Mouse (Mus musculus): ENCODE measurements around the gene Tnpo3. TPM values are rescaled to one million over a fixed set of nuclear protein-coding genes. Genes with fewer than 3 reads are reported as not detected.

Tnpo3 gene
- polyA plus RNA-seq, 1 experiment, result 9.7 TPM

DNA sequence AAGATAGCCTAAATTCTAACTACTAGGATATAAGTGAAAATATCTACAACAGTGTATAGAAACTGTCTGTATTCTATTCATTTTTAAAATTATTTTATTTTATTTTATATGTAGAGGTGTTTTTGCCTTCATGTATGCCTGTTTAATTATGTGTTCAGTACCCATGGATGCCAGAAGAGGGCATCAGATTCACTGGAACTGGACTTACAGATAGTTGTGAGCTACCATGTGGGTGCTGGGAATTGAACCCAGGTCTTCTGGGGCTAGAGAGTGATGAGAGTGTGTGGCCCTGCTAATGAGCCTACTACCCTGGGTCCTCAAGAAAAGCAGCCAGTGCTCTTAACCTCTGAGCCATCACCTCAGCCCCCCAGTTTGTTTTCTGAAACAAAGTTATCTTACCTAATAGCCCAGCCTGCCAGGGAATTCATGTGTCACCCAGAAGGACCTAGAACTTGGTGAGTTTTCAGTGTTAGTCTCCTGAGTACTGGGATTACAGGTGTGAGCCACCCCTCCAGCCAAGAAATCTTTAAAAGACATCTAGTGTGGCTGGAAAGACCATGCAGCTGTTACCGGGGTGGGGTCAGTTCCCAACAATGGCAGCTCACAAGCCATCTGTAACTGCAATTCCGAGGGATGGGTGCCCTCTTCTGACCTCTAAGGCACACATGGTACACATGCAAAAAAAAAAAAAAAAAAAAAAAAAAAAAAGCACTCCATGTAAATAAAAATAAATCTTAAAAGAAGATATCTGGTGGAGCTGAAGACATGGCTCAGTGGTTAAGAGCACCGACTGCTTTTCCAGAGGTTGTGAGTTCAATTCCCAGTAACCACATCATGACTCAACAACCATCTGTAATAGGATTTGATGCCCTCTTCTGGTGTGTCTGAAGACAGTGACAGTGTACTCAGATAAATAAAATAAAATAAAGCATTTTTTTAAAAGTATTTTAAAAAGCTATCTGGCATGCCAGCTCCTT, 28.0 kb upstream of the Tnpo3 start:
- H3K36me3 ChIP-seq (replicated peaks; ENCODE audit: low read length), result no peaks in the 10 kb centered on the region
- H3K9me3 ChIP-seq, result peaks cover 32% of the 10 kb centered on the region
- H3K4me3 ChIP-seq (replicated peaks), result no peak overlapping the region
- peaks cover 28% of the 10 kb centered on the region for H3K4me1 ChIP-seq
- H3K27me3 ChIP-seq (replicated peaks), result peaks cover 48% of the 10 kb centered on the region
- no peak for TF ChIP-seq FLI1 (IDR thresholded peaks at IDR 0.05; ENCODE audit: low read length)

DNA sequence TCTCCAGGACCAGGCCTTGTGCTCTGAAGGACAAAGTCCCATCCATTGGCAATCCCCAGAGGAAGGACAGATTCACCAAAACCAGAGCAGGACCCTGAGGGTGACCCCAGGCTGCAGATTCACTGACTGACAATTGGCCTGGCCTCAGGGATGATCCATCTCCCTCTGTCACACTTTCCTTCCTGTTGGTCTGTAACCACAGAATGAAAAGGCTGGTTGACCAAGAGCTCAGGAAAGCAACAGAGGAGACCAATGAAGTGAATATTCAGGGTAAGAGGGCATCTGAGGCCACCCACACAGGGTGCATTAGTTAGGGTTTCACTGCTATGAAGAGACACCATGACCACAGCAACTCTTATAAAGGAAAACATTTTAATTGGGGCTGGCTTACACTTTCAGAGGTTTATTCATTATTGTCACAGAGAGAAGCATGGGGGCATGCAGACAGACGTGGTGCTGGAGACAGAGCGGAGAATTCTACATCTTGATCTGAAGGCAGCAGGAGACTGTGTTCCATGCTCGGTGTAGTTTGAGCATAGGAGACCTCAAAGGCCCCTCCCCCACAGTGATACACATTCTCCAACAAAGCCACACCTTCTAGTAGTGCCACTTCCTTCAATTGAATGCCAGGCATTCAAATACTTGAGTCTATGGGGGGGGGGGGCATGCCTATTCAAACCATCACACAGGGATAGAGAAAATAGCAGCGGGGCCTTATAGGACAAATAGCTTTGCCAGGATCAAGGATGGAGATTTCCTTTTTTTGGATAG, 26.8 kb upstream of the Tnpo3 start:
- Histone ChIP-seq H3K9me3 (peaks cover 21% of the 10 kb centered on the region), H3K4me1 (peaks cover 31% of the 10 kb centered on the region), H3K27me3 (replicated peaks) (peaks cover 49% of the 10 kb centered on the region)

DNA sequence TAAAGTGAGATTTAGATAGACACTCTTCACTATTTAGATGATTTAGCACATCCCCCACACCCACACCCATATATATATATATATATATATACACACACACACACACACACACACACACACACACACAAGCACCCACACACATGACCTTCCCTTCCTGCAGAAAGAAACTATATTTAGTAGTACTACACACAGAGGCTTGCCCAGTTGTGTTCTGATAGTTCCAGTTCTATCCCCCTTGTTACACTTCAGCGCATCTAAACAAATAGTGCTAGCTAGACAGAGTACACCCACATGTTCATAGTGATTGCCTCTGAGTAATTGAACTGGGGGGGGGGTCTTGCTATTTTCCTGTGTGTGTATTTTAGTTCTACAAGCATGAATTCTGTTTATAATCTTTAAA, 24.9 kb upstream of the Tnpo3 start:
- Histone ChIP-seq H3K27me3 (replicated peaks) (peaks cover 47% of the 10 kb centered on the region), H3K4me1 (peaks cover 31% of the 10 kb centered on the region), H3K4me3 (replicated peaks) (no peak overlapping the region), H3K36me3 (replicated peaks; ENCODE audit: low read length) (no peaks in the 10 kb centered on the region), H3K9me3 (peaks cover 22% of the 10 kb centered on the region)
- TF ChIP-seq FLI1 (IDR thresholded peaks at IDR 0.05; ENCODE audit: low read length), result no peak
- no peak for TF ChIP-seq GATA1 (IDR thresholded peaks at IDR 0.05; ENCODE audit: borderline replicate concordance, low read length)

More for the DNA sequence above, 26.8 kb upstream of the Tnpo3 start:
- peak overlapping the region; percentile 50 for H3K4me3 ChIP-seq (replicated peaks)
- H3K36me3 ChIP-seq (replicated peaks; ENCODE audit: low read length), result no peaks in the 10 kb centered on the region
- no peak for TF ChIP-seq GATA1 (IDR thresholded peaks at IDR 0.05; ENCODE audit: borderline replicate concordance, low read length)
- no peak for TF ChIP-seq FLI1 (IDR thresholded peaks at IDR 0.05; ENCODE audit: low read length)

DNA sequence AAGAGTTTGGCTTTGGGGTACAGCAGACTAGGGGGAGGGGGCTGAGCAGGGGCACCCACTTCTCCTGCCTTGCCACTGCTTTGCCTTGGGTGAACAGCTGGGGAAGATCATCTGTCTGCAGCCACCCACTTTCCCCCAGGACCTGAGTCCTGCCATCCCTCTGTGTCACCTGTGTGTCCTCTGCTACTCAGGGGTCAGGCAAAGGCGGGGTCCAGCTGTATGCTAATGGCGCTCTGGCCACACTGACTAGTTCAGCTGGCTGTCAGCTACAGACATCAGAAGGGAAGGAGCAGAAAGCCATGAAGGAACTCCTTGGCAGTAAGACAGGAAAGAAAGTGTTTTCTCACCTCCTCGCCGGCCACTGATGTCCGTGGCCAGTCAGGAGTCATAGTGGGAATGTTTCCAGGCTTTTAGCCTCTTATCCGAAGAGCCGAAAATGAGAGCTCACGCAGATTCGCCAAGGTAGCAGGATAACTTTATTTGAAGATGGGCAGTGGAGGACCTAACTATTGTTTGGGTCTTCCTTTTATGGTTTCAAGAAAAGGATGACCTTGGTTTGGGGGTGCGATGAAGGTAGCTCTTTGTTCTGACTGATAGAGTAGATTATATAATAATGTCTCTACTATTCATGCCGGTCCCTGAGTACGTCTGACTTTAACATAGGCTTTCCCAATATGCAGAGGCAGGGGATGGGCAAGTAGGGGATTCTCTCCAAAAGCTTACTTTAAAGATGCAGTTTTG, 23.0 kb upstream of the Tnpo3 start:
- peaks cover 37% of the 10 kb centered on the region for H3K27me3 ChIP-seq (replicated peaks)
- no peaks in the 10 kb centered on the region for H3K36me3 ChIP-seq (replicated peaks; ENCODE audit: low read length)
- peaks cover 27% of the 10 kb centered on the region for H3K9me3 ChIP-seq
- TF ChIP-seq FLI1 (IDR thresholded peaks at IDR 0.05; ENCODE audit: low read length) (no peak), GATA1 (IDR thresholded peaks at IDR 0.05; ENCODE audit: borderline replicate concordance, low read length) (no peak)
- peaks cover 25% of the 10 kb centered on the region for H3K4me1 ChIP-seq
- H3K4me3 ChIP-seq (replicated peaks), result no peak overlapping the region

DNA sequence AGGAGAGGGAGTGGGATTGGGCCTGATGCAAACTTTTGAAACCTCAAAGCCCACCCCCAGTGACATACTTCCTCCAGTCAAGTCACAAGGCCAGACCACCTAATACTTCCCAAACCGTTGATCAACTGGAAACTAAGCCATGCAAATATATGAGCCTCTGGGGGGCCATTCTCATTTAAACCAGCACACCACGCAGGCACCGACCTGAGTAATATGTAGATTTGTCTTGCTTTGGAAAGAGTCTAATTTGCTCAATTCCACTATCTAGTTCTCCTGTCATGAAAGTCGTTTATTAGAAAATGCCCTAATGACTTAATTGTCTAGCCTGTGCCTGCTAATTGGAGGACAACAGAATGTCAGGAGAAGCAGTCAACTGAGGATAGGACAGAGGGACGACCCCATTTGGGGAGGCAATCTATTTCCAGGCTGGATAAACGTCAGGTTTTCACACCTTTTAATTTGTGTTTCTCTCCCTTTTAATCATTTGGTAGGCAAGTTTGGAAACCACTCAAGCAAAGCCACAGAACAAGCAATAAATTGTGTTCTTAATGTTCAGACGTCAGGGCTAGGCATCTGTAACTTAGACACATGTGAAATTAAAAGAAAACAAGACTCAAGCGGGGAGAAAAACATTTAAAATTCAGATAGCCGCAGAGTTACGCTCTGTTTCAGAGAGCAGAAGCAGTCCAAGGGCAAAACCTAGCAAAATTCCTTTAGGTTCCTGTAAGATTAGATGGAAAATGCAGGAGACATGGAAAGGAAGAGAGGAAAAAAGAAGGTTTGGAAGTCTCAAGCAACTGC, 22.3 kb upstream of the Tnpo3 start:
- no peak for TF ChIP-seq GATA1 (IDR thresholded peaks at IDR 0.05; ENCODE audit: borderline replicate concordance, low read length)
- TF ChIP-seq FLI1 (IDR thresholded peaks at IDR 0.05; ENCODE audit: low read length), result no peak
- H3K27me3 ChIP-seq (replicated peaks), result peaks cover 37% of the 10 kb centered on the region
- H3K36me3 ChIP-seq (replicated peaks; ENCODE audit: low read length), result no peaks in the 10 kb centered on the region
- H3K4me1 ChIP-seq, result peaks cover 24% of the 10 kb centered on the region
- H3K4me3 ChIP-seq (replicated peaks), result no peak overlapping the region
- peaks cover 23% of the 10 kb centered on the region for H3K9me3 ChIP-seq

DNA sequence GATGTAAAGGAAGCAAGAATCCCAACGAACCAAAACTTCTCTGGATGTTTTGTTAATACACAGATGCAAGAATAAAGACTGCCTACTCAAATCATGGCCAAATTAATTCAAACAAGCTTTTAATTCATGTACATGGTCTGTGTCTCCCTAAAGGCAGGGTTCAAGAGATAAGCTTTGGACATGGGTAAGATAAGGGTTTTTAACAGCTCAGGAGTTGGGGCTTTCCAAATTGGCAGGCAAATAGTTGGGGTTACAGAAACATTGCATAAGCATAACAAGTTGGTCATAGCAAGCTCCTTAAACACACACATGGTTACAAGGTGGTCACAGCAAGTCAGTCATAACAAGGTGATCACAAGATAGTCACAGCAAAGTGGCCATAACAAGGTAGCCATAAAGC, 20.5 kb upstream of the Tnpo3 start:
- Histone ChIP-seq H3K4me1 (peaks cover 9% of the 10 kb centered on the region), H3K36me3 (replicated peaks; ENCODE audit: low read length) (no peaks in the 10 kb centered on the region), H3K4me3 (replicated peaks) (no peak overlapping the region), H3K27me3 (replicated peaks) (peaks cover 32% of the 10 kb centered on the region), H3K9me3 (peaks cover 17% of the 10 kb centered on the region)
- TF ChIP-seq FLI1 (IDR thresholded peaks at IDR 0.05; ENCODE audit: low read length) (no peak), GATA1 (IDR thresholded peaks at IDR 0.05; ENCODE audit: borderline replicate concordance, low read length) (no peak)

DNA sequence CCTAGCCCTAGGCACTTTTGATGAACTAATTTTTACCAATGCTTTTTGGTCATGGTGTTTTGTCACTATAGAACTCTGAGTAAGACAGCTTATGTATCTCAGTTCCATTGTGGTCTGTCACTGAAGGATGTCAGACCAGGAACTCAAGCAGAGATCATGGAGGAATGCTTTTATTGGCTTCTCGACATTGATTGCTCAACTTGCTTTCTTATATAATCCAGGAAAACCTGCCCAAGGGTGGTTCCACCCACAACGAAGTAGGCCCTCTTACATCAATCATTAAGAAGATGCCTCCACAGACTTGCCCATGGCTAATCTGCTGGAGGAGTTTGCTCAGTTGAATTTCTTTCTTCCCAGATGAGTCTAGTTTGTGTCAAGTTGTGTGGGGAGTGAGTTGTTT, 18.1 kb upstream of the Tnpo3 start:
- H3K36me3 ChIP-seq (replicated peaks; ENCODE audit: low read length), result no peaks in the 10 kb centered on the region
- TF ChIP-seq GATA1 (IDR thresholded peaks at IDR 0.05; ENCODE audit: borderline replicate concordance, low read length), result no peak
- no peak for TF ChIP-seq FLI1 (IDR thresholded peaks at IDR 0.05; ENCODE audit: low read length)
- H3K4me1 ChIP-seq, result peaks cover 3% of the 10 kb centered on the region; the same call in 1 of the 2 replicates
- peaks cover 21% of the 10 kb centered on the region for H3K27me3 ChIP-seq (replicated peaks)
- no peak overlapping the region for H3K4me3 ChIP-seq (replicated peaks)
- H3K9me3 ChIP-seq, result peaks cover 16% of the 10 kb centered on the region

DNA sequence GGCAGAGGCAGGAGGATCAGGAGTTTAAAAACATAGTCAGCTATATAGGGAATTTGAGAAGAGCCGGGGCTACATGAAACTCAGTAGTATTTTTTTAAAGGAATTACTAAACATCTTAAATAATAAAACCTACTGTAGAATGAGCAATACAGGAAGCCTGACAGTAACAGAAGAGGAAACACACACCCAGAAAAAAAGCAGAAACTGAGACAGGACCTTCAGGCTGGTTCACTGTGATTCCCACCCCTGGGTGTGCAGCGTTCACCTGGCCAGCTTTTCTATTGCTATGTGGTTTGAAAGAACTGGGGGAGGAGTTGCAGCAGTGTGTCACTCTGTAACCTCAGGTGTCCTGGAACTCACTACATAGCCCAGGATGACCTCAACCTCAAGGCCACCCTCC, 14.2 kb upstream of the Tnpo3 start:
- peaks cover 13% of the 10 kb centered on the region for H3K9me3 ChIP-seq
- TF ChIP-seq GATA1 (IDR thresholded peaks at IDR 0.05; ENCODE audit: borderline replicate concordance, low read length) (no peak), FLI1 (IDR thresholded peaks at IDR 0.05; ENCODE audit: low read length) (no peak)
- H3K4me1 ChIP-seq, result peaks cover 4% of the 10 kb centered on the region; the same call in 1 of the 2 replicates
- H3K36me3 ChIP-seq (replicated peaks; ENCODE audit: low read length), result no peaks in the 10 kb centered on the region
- H3K4me3 ChIP-seq (replicated peaks), result no peak overlapping the region
- H3K27me3 ChIP-seq (replicated peaks), result peaks cover 12% of the 10 kb centered on the region

DNA sequence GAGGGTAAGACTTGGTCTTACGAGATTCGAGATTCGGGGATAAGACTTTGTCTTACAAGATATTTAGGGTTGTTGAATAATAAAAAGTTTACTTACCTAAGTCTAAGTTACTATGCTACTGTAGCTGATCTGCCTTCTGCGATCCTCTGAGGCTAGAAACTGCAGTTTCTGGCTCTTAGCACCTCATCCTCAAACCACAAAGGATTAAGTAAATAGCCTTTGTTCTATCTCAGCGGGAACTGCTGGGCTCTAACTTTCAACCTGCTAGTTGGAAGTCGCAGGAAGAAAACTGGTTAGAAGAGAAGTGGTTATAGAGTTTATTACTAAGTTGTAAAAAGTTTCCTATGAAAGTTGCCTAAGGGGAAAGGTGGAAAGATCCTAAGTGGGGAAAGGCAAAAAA, 12.6 kb upstream of the Tnpo3 start:
- H3K9me3 ChIP-seq, result peaks cover 15% of the 10 kb centered on the region
- peaks cover 24% of the 10 kb centered on the region for H3K27me3 ChIP-seq (replicated peaks)
- H3K36me3 ChIP-seq (replicated peaks; ENCODE audit: low read length), result no peaks in the 10 kb centered on the region
- H3K4me3 ChIP-seq (replicated peaks), result no peak overlapping the region
- H3K4me1 ChIP-seq, result peaks cover 4% of the 10 kb centered on the region; the same call in 1 of the 2 replicates
- TF ChIP-seq FLI1 (IDR thresholded peaks at IDR 0.05; ENCODE audit: low read length), result no peak
- TF ChIP-seq GATA1 (IDR thresholded peaks at IDR 0.05; ENCODE audit: borderline replicate concordance, low read length), result no peak

Measured in megakaryocyte, embryonic 14.5 days (primary cell).